Mouse (Mus musculus) ovary, postnatal 36 days (tissue): ENCODE data around the gene Calcrl.
"Not testable (repeated sequence)": the region's sequence is repeated elsewhere in the genome, so short reads cannot be mapped to it uniquely, and the experiment has no call there.

Experiments
- DNase-seq: peaks from one replicate; pipeline ENCODE4 v3.0.0; 2022; ENCODE audit warnings: low spot score, mixed read lengths

Calcrl gene

DNA sequence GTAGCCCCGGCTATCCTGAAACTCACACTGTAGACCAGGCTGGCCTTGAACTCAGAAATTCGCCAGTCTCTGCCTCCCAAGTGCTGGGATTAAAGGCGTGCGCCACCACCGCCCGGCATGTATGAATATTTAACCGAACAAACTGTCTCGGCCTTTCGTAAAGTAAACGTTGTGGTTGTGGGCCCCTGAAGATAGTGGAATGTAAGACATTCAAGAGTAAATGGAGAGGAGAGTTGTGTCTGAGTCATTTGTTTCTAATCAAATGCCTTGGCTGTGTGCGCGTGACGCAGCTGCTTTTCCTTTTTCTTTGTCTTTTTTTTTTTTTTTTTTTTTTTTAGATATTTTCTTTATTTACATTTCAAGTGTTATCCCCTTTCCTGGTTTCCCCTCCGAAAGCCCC, 36.7 kb downstream of the Calcrl start:
- DNase-seq: not testable (repeated sequence)

DNA sequence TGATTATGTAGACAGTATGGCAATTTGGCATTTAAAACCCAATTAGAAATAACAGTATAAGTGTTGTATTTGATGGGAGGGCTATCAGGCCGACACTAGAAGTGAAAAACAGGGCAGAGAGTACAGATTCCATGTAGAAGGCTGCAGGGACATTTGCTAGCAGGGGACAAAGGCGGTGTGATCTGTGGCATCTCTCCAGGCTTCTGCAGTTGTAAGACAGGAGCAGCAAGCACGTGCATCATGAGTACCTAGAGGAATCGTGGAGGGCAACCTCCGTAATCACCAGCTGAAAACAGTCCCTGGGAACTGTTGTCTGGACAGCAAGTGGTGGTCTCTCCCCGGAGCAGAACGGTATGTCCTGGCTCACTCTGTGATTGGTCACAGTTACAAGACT, 37.2 kb downstream of the Calcrl start:
- no peak for DNase-seq

DNA sequence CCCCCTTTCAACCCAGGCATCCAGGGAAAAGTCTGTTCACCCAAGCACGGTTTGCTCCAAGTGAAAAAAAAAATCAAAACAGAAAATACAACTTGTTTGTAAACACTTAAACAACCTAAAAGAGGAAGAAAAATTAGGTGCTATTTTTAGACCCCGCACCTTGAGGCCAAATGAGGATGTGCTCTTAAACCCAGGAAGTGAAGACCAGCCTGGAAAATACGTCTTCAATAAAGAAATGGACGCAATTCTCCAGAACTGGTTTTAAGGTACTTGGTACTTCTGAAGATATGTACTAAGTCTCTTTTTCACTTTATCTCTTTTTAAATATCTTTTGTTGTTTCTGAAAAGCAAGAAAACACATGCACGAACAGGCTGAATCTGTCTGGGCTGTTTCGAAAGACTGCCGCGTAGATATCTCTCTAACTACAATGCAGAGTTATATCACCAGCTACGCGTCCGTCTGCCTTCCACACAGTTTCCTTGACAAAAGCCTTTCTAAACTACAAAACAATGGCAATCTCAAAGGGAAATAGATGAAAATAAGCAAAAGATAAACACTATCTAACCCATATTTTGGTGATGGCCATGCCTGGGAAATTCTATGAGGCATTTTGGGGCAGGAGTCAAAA, 37.7 kb downstream of the Calcrl start:
- no peak for DNase-seq

DNA sequence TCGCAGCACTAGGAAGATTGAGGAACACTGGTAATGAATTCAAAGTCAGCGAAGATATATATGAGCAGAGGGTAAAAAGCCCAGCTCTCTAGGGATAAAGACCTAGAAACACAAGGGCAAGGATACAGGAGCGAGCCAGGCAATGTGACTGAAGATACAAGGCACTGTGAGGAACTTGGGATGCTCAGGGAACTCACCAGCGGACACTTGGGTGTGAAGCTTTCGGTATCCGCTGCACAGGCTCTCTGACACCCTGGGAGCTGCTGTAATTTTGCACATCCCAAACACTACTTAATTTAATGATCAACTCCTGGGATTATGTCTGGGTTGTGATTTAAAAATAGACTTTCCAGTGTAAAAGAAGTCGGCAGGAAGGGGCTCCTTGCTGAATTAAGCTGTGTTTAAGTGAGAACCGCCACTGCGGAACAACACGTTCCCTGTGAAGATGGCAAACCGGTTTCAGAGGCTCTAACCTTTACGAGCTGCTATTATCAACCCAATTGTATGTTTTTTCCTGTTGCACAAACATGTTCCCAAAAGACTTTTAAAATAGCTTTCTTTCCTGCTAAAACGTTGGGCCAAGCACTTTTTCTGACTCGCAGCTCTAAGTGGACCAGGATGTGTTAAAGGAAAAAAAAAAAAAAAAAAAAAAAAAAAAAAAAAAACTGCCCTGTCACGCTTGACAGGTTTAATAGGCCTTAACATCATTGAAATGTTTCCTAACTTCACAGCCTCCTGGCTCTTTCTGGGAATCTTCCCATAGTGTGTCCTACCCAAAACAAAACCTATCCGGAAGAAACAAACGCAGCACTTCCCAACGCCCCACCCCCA, 38.4 kb downstream of the Calcrl start:
- no peak for DNase-seq

DNA sequence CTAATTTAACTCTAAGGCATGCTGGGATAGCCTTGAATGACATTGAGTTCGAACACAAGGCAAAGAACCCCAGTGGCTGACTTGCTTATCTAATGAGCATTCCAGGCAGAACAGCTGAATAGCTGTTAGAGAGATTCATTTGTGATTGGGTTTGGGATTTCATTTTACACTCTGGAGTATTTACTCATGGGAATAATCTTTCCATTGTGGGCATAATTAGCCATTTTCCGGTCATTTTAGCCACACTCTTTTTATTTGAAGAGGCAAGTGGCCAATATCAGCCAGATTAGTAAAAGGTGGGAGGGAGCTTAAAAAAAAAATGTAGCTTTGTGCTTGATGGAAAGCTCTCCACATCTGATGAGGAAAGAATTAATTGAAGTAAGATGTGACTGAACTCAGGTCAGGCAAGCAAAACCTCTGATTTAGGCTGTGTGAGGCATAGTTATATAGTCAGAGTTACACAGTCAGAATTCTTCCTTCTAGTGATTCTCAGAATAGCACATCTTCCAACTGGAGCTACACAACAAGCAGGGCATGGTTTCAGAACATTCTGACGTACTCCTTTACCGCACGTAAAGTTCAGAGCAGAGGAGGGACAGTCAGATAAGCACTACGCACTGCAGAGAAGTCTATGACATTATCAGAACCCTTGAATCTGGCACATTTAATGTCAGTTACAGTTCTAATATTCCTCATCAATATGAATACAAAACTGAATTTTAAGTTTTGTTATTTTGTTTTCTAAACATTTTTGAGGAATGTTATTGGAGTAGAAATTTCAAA, 40.1 kb downstream of the Calcrl start:
- no peak for DNase-seq

DNA sequence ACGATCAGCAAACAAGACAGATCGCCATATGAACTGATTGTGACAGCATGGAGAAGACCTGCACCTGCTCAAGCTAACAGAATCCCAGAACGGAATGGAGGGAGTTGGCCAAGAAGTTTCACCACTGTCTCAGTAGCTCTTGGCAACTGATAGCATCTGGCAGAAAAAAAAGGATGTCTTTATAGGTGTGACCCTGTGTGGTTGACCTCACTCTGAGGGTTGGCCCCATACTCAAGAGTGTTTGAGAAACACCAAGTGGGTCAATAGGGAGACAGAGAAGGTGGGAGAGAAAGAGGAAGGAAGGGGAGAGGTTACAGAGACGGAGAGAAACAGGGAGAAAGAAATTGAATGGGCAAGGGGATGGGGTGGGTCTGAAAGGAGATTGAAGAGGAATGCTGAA, 41.4 kb downstream of the Calcrl start:
- DNase-seq: no peak

DNA sequence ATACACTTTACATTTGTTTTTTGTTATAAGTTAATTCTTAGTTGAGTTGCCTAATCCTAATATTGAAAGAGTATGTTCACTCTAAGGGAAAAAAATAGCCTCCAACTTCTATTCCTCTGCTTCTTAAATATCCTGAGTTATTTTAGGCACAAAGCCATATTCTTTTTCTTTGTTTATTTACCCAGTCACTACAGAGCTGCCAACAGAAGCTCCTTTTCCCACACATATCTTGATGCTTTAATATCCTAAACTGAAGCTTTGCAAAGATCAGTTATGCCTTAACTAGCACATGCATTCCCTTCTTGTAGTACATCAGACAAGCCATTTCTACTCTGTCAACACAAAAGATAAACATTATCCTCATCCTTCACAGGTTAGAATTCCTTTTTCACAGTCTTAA, 42.7 kb downstream of the Calcrl start:
- no peak for DNase-seq

DNA sequence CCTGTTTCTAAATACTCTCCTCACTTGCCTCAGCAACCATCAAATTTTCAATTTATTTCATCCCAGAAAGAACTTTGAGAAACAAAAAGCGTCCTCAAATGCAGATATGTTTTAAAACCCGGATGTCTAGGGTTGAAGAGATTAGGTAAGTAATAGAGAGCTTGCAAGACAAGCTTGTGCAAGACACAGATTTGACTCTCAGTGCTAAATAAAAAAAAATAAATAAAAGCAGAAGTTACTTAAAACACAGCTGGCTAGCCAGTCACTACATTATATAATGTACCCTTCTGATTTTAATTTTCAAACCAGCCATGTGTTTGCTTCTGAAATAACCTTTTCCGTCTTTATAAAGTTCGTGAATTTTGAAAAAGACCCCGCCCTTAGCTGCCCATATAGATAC, 43.2 kb downstream of the Calcrl start:
- no peak for DNase-seq

DNA sequence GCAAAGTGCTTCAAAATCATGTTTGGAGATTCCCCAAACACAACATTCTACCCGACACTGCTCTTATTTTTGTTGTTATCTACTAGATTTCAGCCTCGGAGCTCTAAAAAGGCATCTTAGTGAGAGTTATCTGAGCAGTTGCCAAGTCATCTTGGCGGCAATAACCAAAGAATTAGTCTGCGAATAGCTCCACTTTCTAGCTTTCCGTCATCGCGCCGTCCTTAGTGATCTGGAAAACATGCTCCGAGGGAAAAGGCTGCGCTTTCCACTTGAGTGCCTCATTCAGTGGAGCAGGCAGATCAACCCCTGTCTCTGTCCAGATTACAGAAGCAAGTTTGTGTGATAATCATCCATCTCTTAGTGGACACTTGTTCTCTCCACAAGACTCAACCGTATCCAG, 44.4 kb downstream of the Calcrl start:
- peak; percentile 17 for DNase-seq

DNA sequence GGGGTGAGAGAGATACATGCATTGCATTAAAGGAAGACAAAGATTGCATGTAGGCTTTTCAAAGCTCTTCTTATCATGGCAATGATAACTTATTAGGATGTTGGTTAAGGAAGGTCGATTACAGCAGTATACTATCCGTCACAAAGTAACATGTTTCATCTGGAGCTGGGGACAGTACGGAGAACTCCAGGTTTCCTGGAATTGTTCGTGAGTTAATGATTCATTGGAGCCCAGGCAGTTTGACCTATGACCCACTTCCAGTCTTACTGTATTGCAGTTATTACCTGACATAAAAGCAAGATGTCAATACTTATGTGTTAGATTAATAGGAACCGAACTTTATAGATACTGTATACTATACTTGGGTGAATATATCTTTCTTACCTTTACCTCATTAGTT, 46.5 kb downstream of the Calcrl start:
- DNase-seq: no peak

DNA sequence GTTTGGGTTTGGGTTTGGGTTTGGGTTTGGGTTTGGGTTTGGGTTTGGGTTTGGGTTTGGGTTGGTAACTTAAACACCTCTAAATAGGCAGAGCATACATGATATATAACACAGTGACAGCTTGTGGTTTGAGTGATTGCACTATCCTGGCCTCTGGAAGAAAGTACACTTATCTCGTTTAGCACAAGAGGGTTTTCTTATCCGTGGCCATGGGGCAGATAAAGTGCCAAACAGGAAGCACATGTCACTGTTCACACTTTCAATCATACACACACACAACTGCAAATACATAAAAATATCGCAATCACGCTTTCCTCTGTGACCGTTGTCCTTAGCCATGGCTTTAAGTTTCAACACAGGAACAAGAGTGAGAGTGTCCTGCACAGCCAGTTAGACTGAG, 56.0 kb downstream of the Calcrl start:
- no peak for DNase-seq

DNA sequence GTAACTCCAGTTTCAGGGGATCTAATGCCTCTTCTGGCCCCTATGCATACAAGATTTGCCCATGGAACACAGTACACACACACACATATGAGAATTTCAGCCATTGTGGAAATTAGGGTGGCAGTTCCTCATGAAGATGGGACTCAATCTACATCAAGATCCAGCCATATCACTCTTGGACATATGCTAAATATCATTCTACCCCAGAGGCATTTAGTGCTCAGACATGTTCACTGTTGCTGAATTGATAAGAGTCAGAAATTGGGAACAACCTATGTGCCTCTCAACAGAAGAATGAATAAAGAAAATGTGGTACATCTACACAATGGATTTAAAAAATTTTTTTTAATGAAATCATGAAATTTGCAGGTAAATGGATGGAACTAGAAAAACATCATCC, 58.5 kb downstream of the Calcrl start:
- no peak for DNase-seq

DNA sequence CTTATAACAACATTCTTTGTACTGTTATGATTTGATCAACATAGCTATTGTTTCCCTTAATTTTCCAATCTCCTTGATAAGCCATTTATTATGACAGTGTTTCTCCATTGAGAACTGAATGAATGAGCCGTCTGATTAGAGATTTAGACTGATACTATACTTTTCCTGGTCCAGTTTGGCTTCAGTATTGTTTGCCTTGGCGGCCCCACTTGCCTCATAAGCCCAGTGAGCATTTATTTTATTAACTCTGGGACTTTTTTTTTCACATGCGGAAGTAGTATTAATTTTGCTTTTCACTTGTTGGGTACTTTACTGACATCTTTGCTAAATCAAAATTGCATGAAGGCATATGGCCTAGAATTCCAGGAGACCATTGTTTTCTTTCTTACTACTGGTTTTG, 59.9 kb downstream of the Calcrl start:
- DNase-seq: no peak

DNA sequence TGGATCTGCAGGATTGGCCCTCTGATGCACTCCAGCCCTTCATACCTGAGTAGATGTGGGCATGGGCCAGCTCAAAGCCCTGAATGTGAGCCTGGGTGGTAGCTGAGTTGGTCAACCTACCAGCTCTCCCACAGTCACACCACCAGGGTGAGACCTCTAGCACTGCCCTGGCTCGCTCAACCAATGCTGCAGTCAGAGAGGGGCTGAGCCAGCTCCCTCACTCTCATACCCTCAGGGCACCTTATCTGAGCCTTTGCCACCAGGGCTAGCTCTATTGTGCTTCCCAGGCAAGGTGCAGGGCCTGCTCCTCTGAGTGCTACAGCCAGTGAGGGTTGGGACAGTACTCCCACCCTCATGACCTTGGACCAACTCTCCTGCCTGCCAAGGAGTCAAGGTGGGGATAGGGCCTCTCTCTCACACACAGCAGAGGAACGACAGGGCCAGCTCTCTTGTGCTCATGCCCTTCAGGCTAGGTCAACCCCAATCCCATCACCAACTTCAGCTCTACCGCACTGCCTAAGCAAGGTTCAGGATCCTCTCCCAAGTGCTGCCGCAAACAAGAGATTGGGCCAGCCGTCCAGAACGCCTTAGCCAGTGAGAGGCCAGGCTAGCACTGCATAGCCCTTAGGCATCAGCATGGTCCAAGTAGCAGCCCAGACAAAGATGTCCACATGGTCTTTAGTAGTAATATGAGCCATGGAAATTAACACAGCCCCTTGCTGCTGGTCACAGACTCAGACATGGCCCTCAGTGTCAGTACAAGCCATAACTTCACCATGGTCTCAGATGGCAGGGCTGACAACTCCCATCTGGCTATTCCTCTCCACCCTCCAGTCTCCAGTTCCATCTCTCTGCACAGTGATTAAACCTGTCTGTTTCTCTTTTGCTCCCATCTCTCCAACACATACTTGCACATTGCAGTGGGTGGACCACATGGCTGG, 62.2 kb downstream of the Calcrl start:
- DNase-seq: no peak

DNA sequence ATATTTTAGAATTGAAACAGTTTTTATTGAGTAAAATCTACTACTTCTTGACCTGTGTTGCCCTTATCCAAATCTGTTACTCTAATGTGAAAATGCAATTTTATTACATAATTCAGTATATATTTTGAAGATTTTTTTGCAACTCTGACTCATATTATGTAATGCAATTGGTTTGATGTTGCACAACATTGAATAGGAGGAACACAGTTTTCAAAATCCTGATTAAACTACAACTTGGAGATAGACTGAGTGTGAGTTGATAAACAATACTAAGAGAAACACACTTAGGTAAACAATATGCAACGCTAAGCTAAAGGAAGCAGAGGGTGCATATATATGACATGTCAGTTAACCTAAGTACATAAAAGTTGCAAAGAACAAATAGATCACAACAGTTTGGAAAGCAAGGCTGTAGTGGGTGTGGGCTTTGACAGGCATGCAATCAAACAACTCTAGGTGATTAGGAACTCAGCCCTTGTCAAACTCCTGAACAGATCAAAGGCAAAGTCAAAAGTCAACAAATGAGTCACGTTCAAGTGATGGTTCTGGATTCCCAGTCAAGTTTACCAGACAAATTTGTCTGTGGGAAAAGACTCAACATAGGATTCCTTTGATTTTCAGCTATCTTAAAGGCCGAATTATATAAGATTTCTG, 66.4 kb downstream of the Calcrl start:
- no peak for DNase-seq

DNA sequence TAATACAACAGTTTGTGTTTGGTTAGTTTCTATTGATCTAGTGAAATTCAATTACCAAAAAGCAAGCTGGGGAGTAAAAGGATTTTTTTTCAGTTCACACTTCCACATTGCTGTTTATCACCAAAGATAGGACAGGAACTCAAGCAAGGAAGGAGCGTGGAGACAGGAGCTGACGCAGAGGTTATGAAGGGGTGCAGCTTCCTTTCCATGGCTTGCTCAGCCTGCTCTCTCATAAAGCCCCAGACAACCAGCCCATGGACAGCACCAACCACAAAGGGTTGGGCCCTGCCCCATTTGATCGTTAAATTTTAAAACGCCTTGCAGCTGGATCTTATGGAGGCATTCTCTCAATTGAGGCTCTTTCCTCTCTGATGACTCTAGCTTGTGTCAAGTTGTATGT, 69.9 kb downstream of the Calcrl start:
- DNase-seq: no peak

DNA sequence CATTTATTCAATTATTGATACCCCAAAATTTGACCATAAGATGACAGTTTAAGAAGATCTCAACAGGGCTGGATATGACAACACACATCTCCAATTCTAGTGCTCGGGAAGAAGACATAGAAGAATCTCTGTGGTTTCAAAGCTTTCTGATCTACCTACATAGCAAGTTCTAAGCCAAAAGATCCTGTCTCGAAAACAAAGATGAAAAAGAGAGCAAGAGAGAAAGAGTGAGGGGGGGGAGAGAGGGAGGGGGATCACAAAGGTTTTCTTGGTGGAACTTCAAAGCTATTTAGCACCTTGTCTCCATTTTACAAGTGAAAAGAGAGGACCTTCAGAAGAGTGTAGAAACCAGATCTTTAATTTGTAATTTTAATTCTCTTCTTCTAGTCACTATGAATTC, 77.8 kb downstream of the Calcrl start:
- no peak for DNase-seq

DNA sequence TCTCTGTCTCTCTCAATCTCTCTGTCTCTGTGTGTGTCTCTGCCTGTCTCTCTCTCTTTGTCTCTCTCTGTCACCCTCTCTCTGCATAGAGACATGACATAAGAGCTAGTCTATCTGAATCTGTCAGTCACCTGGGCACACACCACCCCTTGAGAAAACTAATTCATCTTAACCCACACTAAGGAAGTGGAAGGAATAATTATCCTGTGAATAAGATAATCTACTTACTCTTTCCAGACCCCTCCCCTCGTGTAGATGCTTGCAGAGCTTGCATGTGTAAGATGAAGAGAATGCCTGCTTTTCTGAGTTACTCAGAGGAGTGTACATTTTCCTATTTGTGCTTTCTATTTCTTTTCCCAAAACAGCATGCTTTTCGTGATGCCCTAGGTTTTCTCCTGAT, 81.5 kb downstream of the Calcrl start:
- DNase-seq: no peak

DNA sequence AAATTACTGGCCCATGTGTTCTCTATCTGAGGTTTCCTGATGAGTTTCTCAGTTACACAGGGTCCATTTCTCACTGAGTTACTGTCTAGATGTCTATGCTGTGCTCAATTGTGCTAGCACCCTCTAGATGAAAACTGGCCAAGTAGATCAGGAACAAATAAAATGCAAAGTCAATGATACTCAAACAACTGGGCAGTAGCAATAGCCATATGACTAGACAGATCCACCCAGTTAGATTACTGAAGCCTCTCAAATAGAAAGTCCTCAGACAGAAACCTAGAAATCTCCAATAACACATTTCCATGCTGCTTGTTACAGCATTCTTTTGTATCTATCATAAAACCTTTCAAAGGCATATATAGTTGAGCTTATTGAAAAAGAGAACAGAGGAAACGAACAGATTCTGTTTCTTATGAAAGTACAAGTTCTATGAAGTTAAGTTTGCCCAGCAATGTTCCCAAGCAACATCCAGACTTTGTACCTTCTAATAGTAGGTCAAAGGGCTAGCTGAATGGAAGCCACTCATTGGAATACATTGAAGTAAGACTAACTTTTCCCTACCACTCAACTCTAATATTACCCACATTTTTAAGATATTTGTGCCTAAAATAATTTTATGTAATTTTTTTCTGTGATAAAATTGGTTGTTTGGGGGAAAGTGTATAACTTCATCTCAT, 87.3 kb downstream of the Calcrl start:
- DNase-seq: no peak

DNA sequence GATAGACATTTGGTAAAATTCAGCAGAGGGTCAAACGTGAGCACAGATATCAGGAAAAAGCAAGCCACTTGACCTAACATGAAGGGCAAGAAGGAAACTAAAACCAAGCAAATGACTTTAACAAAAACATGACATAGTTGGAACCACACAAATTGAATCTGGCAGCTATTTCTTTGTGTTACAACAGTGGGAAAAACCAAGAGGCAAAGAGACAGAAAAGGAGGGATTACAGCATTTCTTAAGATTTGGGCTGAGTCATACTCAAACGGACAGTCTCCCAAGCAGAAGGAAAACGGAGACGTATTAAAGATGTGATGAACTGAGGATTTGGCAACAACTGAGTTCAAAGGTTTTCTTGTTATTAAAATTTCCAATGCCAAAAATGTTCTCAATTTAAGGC, 88.9 kb downstream of the Calcrl start:
- no peak for DNase-seq
